Mouse (Mus musculus): ENCODE data around the gene Ttk. TPM values are rescaled to one million over a fixed set of nuclear protein-coding genes. Genes with fewer than 3 reads are reported as not detected.

The Ttk gene
- total and polyA plus RNA-seq, 2 experiments, result 0.18 TPM; not detected in 1

DNA sequence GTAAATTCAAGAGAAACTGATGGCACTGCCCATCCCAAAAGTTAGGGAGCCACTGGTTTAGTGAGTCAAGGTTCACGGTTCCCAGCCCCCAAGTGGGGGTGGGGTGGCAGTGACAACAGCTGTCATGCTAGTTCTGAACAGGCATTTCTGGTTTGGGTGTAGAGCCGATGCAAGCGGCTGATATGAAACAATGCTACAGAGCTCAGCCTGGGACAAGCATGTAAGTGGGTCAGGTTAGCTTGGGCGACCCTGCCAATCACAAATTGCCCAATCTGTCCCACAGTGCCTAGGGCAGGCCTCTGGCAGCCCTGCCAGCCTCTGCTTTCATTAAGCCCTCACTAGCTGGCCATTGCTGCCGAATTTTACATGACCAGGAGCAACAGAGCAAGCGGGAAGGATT is 47.7 kb downstream of the Ttk start:
- Histone ChIP-seq H3K36me3 (ENCODE audit: control insufficient read depth, insufficient read depth, low read length) (no peaks in the 10 kb centered on the region), H3K79me2 (ENCODE audit: control insufficient read depth, insufficient read depth, low read length) (no peaks in the 10 kb centered on the region), H3K9ac (ENCODE audit: low read depth, low read length) (no peak overlapping the region), H3K27me3 (ENCODE audit: control insufficient read depth, insufficient read depth, low read length) (no peaks in the 10 kb centered on the region), H3K4me3 (ENCODE audit: insufficient read depth, low read depth, low read length) (no peak overlapping the region), H3K27ac (replicated peaks; ENCODE audit: insufficient read depth, low read depth, low read length) (no peak overlapping the region), H3K4me1 (ENCODE audit: control insufficient read depth, insufficient read depth, low read length) (peaks cover 2% of the 10 kb centered on the region; the same call in 1 of the 2 replicates)
- peak; percentile 85 for DNase-seq (ENCODE audit: extremely low read depth, low read depth, low spot score)
- WGBS, result 20% methylated on average over 6 of the region's 6 CpGs
- TF ChIP-seq CTCF (IDR thresholded peaks at IDR 0.05; ENCODE audit: low read depth, low read length) (no peak), POLR2A (IDR thresholded peaks at IDR 0.05; ENCODE audit: extremely low read depth, insufficient read depth, low read length) (no peak)

DNA sequence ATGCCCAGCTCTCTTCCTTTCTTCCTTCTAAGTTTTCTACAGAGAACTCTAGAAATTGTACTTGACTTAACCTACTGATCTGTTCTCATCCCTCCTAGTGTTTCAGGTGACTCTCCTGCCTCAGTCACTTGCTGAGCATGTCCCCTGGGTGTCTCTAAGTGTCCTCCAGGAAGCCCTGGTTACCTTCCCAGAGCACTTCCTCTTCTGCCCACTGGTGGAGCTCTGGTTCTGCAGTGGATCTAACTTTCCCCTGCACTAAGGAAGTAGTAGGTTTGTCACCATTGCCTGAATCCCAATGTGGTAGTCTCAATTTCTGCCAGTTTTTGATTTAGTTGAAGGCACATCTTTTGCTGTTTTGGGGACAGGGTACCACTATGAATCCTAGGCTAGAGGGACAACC is 51.7 kb downstream of the Ttk start:
- Histone ChIP-seq H3K27me3 (ENCODE audit: control insufficient read depth, insufficient read depth, low read length) (no peaks in the 10 kb centered on the region), H3K4me1 (ENCODE audit: control insufficient read depth, insufficient read depth, low read length) (peaks cover 2% of the 10 kb centered on the region; the same call in 1 of the 2 replicates), H3K79me2 (ENCODE audit: control insufficient read depth, insufficient read depth, low read length) (no peaks in the 10 kb centered on the region), H3K36me3 (ENCODE audit: control insufficient read depth, insufficient read depth, low read length) (no peaks in the 10 kb centered on the region), H3K4me3 (ENCODE audit: insufficient read depth, low read depth, low read length) (no peak overlapping the region), H3K9ac (ENCODE audit: low read depth, low read length) (no peak overlapping the region), H3K27ac (replicated peaks; ENCODE audit: insufficient read depth, low read depth, low read length) (no peak overlapping the region)
- no peak for TF ChIP-seq POLR2A (IDR thresholded peaks at IDR 0.05; ENCODE audit: extremely low read depth, insufficient read depth, low read length)
- TF ChIP-seq CTCF (IDR thresholded peaks at IDR 0.05; ENCODE audit: low read depth, low read length), result no peak; the same call in 1 of the 2 replicates
- DNase-seq (ENCODE audit: extremely low read depth, low read depth, low spot score), result no peak

DNA sequence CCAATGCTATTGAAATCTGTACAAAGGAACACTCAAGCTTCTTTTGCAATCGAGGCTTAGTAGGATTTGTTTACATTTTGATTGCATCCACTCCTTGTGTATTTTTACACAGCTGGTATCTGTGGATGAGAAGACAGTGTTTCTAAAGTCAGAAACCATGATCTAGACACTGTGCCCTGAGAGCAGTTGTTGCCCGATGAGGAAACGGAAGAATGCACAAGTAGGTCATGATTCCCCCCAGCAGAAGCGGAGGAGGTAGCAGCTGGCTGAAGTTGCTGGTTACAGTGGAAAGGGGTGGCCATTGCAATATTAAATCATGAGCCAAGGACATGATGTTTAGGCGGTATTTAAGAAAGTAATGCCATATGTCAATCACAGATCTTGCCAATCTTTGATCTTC is 53.7 kb downstream of the Ttk start:
- 44% methylated on average over 5 of the region's 5 CpGs for WGBS
- no peak overlapping the region for H3K9ac ChIP-seq (ENCODE audit: low read depth, low read length)
- DNase-seq (ENCODE audit: extremely low read depth, low read depth, low spot score), result peak; percentile 69

DNA sequence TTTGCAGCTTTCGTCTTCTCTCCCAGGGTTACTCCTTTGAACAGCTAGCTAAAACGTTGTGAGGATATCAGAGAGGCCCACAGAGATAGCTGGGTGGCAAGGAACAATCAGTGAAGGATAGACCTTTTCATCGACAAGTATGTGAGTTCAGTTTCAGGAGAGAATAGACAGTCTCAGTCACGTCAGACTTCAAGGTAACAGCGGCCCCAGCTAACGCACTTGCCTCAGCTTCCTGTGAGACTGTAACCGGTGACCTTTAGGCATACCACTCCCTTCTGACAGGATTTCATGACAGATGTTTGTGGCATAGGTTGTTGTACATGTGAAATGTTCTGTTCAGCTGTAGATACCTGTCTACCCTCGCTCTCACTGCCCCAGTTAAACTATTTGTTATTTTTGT is 58.6 kb downstream of the Ttk start:
- TF ChIP-seq POLR2A (IDR thresholded peaks at IDR 0.05; ENCODE audit: extremely low read depth, insufficient read depth, low read length) (no peak), CTCF (IDR thresholded peaks at IDR 0.05; ENCODE audit: low read depth, low read length) (no peak)
- no peak overlapping the region for H3K4me3 ChIP-seq (ENCODE audit: insufficient read depth, low read depth, low read length)
- 78% methylated on average over 8 of the region's 8 CpGs for WGBS
- H3K4me1 ChIP-seq (ENCODE audit: control insufficient read depth, insufficient read depth, low read length), result peaks cover 3% of the 10 kb centered on the region; the same call in 1 of the 2 replicates
- H3K36me3 ChIP-seq (ENCODE audit: control insufficient read depth, insufficient read depth, low read length), result no peaks in the 10 kb centered on the region
- no peaks in the 10 kb centered on the region for H3K27me3 ChIP-seq (ENCODE audit: control insufficient read depth, insufficient read depth, low read length)
- no peaks in the 10 kb centered on the region for H3K79me2 ChIP-seq (ENCODE audit: control insufficient read depth, insufficient read depth, low read length)
- no peak overlapping the region for H3K27ac ChIP-seq (replicated peaks; ENCODE audit: insufficient read depth, low read depth, low read length)
- no peak overlapping the region for H3K9ac ChIP-seq (ENCODE audit: low read depth, low read length)
- no peak for DNase-seq (ENCODE audit: extremely low read depth, low read depth, low spot score)

More for the DNA sequence above, 53.7 kb downstream of the Ttk start:
- no peaks in the 10 kb centered on the region; the same call in 1 of the 2 replicates for H3K4me1 ChIP-seq (ENCODE audit: control insufficient read depth, insufficient read depth, low read length)
- no peak overlapping the region for H3K4me3 ChIP-seq (ENCODE audit: insufficient read depth, low read depth, low read length)
- H3K36me3 ChIP-seq (ENCODE audit: control insufficient read depth, insufficient read depth, low read length), result no peaks in the 10 kb centered on the region
- no peaks in the 10 kb centered on the region for H3K27me3 ChIP-seq (ENCODE audit: control insufficient read depth, insufficient read depth, low read length)
- H3K79me2 ChIP-seq (ENCODE audit: control insufficient read depth, insufficient read depth, low read length), result no peaks in the 10 kb centered on the region
- no peak overlapping the region for H3K27ac ChIP-seq (replicated peaks; ENCODE audit: insufficient read depth, low read depth, low read length)
- TF ChIP-seq CTCF (IDR thresholded peaks at IDR 0.05; ENCODE audit: low read depth, low read length) (no peak), POLR2A (IDR thresholded peaks at IDR 0.05; ENCODE audit: extremely low read depth, insufficient read depth, low read length) (no peak)

DNA sequence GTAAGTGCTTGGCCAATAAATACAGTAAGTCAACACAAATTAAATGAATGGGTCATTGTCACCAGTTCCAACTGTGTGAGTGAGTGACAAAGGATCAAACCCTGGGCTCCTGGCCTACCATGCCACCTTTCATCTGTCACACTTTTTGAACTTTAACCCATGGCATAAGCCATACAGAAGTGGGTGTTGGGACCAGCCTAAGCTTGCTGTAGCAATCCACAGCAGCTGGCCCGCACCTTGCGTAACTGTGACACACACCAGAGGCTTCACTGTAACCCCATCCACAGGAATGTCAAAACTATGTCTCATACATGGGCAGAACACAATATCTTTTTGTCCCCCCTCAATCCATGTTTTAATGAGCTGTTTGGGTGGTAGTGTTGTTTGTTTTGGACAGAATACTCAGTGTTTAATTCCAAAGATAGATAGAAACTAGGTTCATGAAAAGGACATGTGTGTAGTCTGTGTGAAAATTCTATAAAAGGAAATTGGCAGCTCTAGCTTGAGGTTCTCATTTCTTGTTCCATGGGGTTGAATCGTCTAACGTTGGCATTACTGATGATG is 59.4 kb downstream of the Ttk start:
- Histone ChIP-seq H3K27me3 (ENCODE audit: control insufficient read depth, insufficient read depth, low read length) (no peaks in the 10 kb centered on the region), H3K79me2 (ENCODE audit: control insufficient read depth, insufficient read depth, low read length) (no peaks in the 10 kb centered on the region), H3K27ac (replicated peaks; ENCODE audit: insufficient read depth, low read depth, low read length) (no peak overlapping the region), H3K36me3 (ENCODE audit: control insufficient read depth, insufficient read depth, low read length) (no peaks in the 10 kb centered on the region), H3K4me3 (ENCODE audit: insufficient read depth, low read depth, low read length) (no peak overlapping the region), H3K9ac (ENCODE audit: low read depth, low read length) (no peak overlapping the region), H3K4me1 (ENCODE audit: control insufficient read depth, insufficient read depth, low read length) (peaks cover 3% of the 10 kb centered on the region; the same call in 1 of the 2 replicates)
- TF ChIP-seq CTCF (IDR thresholded peaks at IDR 0.05; ENCODE audit: low read depth, low read length) (no peak), POLR2A (IDR thresholded peaks at IDR 0.05; ENCODE audit: extremely low read depth, insufficient read depth, low read length) (no peak)
- 13% methylated on average over 4 of the region's 4 CpGs for WGBS
- DNase-seq (ENCODE audit: extremely low read depth, low read depth, low spot score), result peak; percentile 97

DNA sequence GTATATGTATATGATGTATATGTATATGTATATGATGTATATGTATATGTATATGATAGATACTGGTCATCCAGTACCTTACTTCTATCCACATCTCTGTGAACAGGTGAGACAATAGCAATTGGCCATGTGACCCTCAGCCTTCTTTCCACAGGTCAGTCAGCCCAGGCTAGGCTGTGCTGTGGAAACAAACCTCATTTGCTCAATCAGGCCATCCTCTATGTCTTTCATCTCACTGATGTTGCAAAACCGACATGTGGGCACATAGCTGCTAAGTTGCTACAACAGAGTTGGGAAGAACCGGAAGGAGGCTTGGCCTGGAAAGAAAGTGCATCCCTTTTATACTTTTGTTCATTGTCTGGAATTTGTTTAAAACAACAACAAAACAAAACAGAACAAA is 67.6 kb downstream of the Ttk start:
- H3K4me3 ChIP-seq (ENCODE audit: insufficient read depth, low read depth, low read length), result no peak overlapping the region
- no peak overlapping the region for H3K27ac ChIP-seq (replicated peaks; ENCODE audit: insufficient read depth, low read depth, low read length)
- no peaks in the 10 kb centered on the region for H3K36me3 ChIP-seq (ENCODE audit: control insufficient read depth, insufficient read depth, low read length)
- no peaks in the 10 kb centered on the region for H3K79me2 ChIP-seq (ENCODE audit: control insufficient read depth, insufficient read depth, low read length)
- WGBS, result 47% methylated on average over 2 of the region's 2 CpGs
- TF ChIP-seq POLR2A (IDR thresholded peaks at IDR 0.05; ENCODE audit: extremely low read depth, insufficient read depth, low read length), result no peak
- no peak for TF ChIP-seq CTCF (IDR thresholded peaks at IDR 0.05; ENCODE audit: low read depth, low read length)
- no peak for DNase-seq (ENCODE audit: extremely low read depth, low read depth, low spot score)
- no peak overlapping the region for H3K9ac ChIP-seq (ENCODE audit: low read depth, low read length)
- no peaks in the 10 kb centered on the region for H3K4me1 ChIP-seq (ENCODE audit: control insufficient read depth, insufficient read depth, low read length)
- no peaks in the 10 kb centered on the region for H3K27me3 ChIP-seq (ENCODE audit: control insufficient read depth, insufficient read depth, low read length)

All from liver, adult 2 months (tissue).